Mouse (Mus musculus): ENCODE data around the gene Exoc3l. TPM values are rescaled to one million over a fixed set of nuclear protein-coding genes. Genes with fewer than 3 reads are reported as not detected.
A peak's percentile ranks its signal among the peaks of the same experiment; 100 is the strongest.

The Exoc3l gene
- total RNA-seq, 2 experiments from 2014 or later: 2.1 to 2.3 TPM

- DNase-seq (ENCODE audit: low spot score in 2 of 2): no peak
Observed at GRCm38 (mm10) chr8:105269461-105269947, 26.4 kb downstream of the Exoc3l start, which contains the start of gene Hsf4. TSS of gene Hsf4 (plus strand) at chr8:105269801.

- no peak for DNase-seq (ENCODE audit: low spot score in 2 of 2)
Observed at GRCm38 (mm10) chr8:105269075-105269458, 26.8 kb downstream of the Exoc3l start.

DNA sequence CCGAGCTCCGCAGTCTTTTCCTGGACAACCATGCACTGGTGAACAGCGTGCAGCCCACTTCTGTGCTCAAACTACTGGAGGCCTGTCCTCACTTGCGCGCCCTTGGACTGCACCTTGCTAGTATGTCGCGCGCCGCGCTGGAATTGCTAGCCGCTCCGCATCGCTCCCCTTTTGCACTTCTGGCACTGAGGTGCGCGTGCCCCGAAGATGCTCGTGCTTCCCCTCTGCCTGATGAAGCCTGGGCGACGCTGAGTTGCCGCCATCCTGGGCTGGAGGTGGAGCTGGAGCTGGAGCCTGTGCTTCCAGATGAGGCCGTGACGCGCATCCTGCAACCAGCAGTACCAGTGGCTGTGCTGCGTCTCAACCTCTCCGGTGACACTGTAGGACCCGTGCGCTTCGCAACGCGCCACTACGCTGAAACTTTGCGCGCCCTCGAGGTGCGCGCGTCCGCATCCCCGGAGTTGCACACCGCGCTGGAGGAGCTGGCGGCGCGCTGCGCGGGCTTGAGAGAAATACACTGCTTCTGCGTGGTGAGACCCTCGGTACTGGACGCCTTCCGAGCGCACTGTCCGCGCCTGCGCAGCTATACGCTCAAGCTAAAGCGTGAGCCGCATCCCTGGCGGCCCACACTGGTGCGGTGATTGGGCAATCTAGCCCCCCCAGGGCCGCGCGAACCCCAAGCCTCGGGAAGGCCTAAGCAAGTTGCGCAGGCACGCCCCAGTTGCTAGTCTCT lies 27.4 kb downstream of the Exoc3l start:
- DNase-seq (ENCODE audit: low spot score in 2 of 2): peak; percentile 71 to 84

DNA sequence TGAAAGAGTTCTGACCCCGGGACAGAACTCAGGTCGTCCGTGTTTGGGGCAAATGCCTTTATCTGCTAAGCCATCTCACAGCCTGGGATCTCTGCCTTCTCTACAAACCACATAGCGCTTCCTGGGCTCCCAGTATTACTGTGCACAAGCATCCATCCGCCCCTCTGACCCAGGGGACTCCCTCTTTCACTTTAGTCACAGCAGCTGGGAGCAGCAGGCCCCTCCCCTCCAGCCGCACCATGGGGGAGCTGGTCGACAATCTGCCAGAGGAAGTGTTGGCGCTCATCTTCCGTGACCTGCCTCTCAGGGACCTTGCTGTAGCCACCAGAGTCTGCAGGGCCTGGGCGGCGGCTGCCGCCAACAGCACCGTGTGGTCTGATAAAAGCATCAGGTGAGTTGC lies 29.1 kb downstream of the Exoc3l start:
- no peak for DNase-seq (ENCODE audit: low spot score in 2 of 2)

- no peak for DNase-seq (ENCODE audit: low spot score in 2 of 2)
Observed at GRCm38 (mm10) chr8:105265128-105265527, 30.8 kb downstream of the Exoc3l start.

DNA sequence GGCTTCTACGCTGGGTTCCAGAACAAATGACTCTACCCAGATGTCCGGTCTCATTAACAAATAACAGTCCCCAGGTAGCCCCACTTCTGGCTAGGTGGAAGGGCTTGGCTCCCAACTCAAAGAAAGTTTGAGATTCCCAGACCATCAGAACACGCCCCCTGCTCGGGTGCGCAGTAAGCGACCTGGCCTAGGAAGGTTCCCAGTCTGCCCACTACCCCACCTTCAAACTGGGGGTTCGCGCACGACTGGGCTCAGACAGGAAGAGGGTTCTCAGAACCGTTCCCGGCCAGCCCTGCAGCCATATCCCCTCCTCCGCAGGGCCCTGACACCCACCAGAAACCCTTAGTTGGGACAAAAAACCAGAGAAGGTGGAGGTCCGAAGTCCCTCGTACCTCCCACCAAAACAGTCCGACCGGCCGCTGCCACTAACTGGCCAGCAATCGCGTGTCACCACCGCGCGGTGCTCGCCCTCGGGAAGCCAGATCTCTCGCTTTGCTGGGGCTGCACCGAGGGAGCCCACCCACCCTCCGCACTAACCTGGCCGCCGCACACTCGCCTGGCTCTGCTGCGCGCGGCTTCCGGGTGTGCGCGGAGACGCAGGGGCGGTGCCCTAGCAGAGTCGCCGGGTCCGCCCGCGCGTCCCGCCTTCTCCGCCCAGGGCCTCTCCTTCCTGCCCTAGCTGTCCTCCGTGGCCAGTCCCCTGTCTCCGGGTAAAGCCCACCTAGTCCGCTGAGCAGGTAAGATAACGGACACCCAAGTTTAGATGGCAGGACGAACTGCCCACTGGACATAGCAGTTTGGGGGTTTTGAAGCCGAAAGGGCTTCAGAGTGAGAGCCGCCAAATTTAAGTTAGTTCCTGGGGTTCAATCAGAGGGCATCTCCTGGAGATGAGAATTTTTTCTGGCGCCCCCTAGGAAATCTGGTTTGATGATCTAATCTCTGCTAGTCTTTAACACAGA lies 31.6 kb downstream of the Exoc3l start, which contains the start of the genes Tradd and Fbxl8:
Tradd (minus strand) TSS at position 586 of the 959 bp plus-strand sequence.
Fbxl8 (plus strand) TSS at position 625 of the 959 bp plus-strand sequence.
- no peak for DNase-seq (ENCODE audit: low spot score in 2 of 2)

- DNase-seq (ENCODE audit: low spot score in 2 of 2): no peak
Observed at GRCm38 (mm10) chr8:105263244-105263912, 32.5 kb downstream of the Exoc3l start.

DNA sequence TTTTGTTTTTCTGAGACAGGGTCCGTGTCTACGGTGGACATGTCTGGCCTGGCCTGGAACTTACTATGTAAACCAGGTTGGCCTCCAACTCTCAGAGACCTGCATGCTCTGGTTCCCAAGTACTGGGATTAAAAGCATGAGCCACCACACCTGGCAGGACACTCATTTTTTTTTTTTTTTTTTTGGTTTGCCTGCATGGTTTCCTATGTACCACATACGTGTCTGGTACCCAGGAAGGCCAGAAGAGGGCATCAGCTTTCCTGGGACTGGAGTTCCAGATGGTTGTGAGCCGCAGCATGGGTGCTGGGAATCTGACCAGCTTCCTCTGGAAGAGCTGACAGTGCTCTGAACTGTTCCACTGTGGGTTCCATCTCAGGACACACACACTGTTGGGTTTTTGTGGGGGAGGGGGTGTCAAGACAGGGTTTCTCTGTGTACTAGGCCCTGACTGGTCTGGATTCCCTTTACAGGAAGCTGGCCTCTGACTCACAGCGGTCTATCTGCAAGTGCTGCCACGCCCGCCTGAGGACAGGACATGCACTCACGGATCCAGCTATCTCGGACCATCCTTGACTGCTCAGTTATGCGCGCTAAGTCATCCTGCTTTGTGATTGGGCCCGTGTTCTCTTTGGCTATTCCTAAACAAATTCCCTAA lies 34.4 kb downstream of the Exoc3l start:
- DNase-seq (ENCODE audit: low spot score in 2 of 2): no peak

DNA sequence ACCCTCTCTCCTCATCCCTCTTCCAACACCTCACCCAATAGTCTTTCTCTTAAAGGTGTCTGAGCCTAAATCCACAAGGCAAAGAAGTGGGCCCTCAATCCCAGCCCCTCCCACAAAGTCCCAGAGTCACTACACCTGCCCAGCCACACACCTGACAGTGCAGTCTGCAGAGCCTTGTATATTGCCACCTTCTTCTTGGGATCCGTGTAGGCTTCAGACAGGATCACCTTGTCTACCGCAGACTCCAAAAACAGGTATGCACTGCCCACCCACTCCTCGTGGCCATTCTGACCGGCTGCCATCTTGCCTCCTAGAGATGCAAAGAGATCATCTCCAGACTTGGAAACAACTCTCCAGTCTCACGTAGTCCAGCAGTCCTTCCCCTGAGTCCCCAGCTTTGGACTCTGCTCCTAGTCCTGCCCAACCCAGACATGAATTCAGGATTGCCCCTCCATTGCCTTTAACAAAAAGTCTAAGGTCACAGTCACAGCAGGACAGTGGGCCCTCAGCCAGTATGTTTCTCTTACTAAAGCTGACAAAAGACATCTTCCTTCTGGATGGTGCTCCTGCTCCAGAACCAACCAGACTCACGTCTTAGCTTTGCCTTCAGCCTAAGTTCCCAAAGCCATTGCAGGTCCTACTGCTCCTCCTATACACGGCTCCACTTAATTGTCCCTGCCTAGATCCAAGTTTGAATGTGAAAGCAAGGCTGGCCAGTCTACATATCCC lies 35.4 kb downstream of the Exoc3l start:
- DNase-seq (ENCODE audit: low spot score in 2 of 2): no peak

GRCm38 (mm10) chr8:105259721-105260320 lies 36.1 kb downstream of the Exoc3l start:
- peak in 1 of 2 experiments; percentile 72 for DNase-seq (ENCODE audit: low spot score in 2 of 2)

DNA sequence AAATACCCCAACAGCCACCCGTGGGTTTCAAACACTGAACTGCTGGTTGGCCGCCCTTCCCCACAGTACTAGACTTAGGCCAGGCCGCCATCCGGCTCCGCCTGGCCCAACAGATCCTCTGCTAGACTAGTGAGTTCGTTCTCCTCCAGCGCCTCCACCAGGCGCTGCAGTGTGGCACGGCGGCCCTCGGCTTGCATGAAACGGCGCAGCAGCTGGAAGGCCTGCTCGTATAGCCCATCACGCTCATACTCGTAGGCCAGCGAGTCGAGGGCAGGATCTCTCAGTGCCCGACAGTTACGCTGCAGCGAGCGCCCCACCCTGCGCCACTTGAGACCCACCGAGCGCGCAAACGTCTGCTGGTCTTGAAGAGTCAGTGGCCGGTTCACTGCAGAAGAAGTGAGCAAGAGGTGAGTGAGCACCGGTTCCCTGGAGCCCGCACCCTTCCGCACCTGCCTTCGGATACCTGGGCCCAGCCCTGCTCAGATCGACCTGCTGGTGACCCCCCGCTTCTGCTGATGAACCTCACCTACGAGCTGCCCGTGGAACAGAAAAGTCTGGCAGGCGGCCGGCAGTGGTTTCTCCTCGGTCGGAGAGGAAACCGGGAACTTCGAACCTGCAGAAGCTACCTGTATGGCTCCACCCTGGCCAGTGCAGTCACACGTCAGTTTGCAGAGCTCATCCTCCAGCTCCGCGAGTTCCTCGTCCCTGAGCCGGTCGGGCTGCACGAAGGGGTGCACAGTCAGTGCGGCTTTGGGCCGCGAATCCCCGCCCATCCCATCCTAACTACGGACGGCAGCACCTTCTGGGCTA lies 36.8 kb downstream of the Exoc3l start:
- no peak for DNase-seq (ENCODE audit: low spot score in 2 of 2)

DNA sequence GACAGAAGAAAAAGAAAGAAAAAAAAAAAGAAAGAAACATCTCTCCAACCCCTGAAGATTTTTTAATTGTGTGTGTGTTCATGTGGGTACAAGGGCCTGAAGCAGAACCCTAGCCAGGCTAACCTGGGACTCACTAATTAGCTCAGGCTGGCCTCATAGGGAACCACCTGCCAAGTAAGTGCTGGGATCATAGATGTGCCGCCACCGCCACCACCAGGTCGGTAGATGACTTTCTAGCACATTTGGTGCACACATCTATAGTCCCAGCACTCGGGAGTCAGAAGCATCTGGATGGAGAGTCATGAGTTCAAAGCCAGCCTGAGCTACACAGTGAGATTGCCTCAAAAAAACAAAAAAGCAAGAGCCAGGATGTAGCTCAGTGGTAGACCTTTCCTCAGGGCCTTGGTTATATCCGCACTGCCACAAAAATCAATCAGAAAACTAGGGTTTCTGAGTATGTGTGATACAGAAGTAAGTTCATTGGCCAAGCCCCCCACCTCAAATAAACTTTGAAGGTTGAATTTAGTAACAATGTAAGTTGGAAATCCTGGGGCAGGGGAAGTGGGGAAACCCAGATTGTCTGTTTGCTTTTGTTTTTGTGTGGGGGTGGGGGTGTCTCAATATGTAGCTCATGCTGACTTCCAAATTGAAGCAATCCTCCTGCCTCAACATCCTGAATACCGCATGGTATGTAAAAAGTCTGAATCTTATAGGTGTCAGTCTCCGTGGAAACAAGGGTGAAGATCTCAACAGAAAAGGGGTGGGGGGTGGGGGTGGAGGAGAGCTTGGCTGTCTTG lies 38.4 kb downstream of the Exoc3l start:
- DNase-seq (ENCODE audit: low spot score in 2 of 2): no peak

DNA sequence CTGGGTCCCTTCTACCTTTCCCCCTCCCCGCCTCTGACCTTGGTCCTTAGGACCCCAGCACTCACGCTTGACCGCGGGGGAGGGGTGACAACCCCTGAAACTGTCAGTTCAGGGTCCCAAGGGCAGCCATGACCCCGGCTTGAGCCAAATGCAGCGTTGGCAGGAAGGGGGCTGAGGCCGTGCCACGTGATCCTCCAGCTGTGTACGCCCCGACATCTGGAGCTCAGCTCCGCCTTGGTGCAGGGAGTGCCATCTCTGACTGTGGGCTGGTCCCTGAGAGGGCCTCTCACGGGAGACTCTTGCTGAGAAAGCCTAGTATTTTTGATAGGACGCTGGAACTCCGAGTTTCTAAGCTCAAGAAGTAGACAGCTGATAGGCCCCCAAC lies 40.9 kb downstream of the Exoc3l start, which contains the start of gene B3gnt9:
B3gnt9 (minus strand) TSS at position 188 of the 385 bp plus-strand sequence.
- DNase-seq (ENCODE audit: low spot score in 2 of 2): no peak

DNA sequence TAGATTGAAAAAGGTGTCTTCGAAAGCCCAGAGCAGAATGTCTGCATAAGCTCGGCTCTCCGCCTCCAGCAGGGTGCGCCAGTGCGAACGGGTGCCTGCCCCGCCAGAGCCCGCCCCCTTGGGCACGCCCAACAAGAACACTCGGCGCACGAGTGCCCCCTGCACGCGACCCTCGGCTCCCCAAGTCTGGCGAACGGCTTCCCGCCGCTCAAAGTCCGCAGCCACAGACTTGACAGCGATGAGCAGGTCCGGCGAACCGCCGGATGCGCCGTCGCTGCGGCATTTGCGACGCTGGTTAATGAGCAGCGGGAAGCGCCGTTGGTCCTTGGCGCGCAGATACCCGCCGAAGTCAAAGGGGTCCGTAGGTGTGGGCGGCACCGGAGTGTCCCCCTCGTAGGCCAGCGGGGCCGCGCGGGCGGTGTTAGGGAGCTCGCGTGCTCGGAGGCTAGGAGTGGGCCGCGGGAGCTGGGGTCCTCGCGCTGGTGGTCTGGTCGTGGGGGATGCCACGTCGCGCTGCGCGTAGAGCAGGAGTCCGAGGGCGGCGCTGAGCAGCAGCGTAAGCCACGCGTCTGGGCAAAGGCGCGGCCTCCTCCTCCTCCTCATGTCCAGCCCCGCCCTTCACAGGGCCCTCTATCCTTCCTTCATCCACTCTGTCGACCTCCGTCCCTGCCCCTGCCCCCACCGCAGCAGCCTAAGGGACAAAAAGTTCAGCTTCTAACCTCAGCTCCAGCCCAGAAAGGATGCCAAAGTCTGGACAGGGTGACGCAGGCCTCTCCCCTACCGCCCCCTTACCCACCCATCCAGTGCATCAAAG lies 41.5 kb downstream of the Exoc3l start:
- DNase-seq (ENCODE audit: low spot score in 2 of 2): peak; percentile 87 to 89

GRCm38 (mm10) chr8:105253766-105254151 lies 42.1 kb downstream of the Exoc3l start:
- no peak for DNase-seq (ENCODE audit: low spot score in 2 of 2)

DNA sequence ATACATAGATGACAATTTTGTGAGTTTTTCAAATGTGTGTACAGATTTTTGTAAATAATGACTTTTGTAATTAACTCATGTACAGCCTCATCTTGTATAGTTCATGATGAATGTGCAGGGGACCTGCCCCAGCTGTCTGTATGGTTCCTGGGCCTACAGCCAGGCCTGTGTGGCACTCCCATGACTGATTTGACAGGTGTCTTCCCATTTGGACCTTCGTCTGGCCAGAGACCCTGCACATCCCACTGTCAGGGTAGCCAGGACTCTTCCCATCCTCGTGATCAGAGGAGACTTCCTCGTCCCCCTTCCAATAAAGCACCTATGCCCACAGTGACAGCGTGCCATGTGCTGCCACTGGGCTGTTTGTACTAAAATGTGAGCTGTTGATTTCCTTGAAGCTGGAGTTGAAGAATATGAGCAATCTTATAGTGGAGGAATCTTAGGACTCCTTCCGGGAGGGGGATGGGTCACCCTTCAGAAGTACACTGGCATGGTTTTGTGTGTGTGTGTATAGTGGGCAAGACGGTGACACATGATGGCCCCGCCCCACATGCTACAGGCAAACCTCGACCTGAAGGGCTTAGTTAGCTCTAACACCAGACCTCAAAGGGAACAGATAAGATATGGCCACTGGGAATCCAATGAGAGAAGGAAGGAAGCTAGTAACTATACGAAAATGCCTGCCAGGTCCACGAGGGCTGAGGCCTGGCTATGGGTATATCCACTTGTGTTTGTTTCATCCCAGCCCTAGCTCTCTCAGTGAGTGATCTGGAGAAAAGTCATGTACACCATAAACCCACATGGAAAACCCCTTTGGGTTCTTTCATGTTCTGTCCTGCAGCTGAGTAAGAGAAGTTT lies 43.0 kb downstream of the Exoc3l start:
- DNase-seq (ENCODE audit: low spot score in 2 of 2): no peak

Measured in layer of hippocampus, postnatal 14 days (tissue).